Mouse (Mus musculus): ENCODE measurements around the gene Ppp3ca. TPM values are rescaled to one million over a fixed set of nuclear protein-coding genes. Genes with fewer than 3 reads are reported as not detected.

Ppp3ca gene
- total and polyA plus RNA-seq, 3 experiments = 17.4 to 40.6 (median 32.0) TPM

- H3K4me3 ChIP-seq (ENCODE audit: control insufficient read depth in 1 of 2, insufficient read depth in 1 of 2, low read depth in 2 of 2, low read length in 2 of 2) = peak overlapping the region in 1 of 2 experiments; percentile 20; a peak in 1 of 4 replicates
- TF ChIP-seq MXI1 (IDR thresholded peaks at IDR 0.05; ENCODE audit: low read depth, low read length) (no peak), CHD1 (IDR thresholded peaks at IDR 0.05; ENCODE audit: low read depth, low read length) (no peak), POLR2A (IDR thresholded peaks at IDR 0.05; ENCODE audit: control insufficient read depth in 1 of 2, insufficient read depth in 1 of 2, low read depth in 1 of 2, low read length in 2 of 2, poor library complexity in 1 of 2) (no peak), ETS1 (IDR thresholded peaks at IDR 0.05; ENCODE audit: low read depth, low read length) (no peak), RCOR1 (IDR thresholded peaks at IDR 0.05; ENCODE audit: low read depth, low read length) (no peak), RAD21 (IDR thresholded peaks at IDR 0.05; ENCODE audit: low read depth, low read length) (no peak), MYB (IDR thresholded peaks at IDR 0.05; ENCODE audit: low read depth, low read length) (no peak), ZKSCAN1 (IDR thresholded peaks at IDR 0.05; ENCODE audit: low read depth, low read length) (no peak), MYC (IDR thresholded peaks at IDR 0.05; ENCODE audit: low read depth, low read length) (no peak), SIN3A (IDR thresholded peaks at IDR 0.05; ENCODE audit: low read length) (no peak), GABPA (IDR thresholded peaks at IDR 0.05; ENCODE audit: low read depth, low read length) (no peak), TAL1 (IDR thresholded peaks at IDR 0.05; ENCODE audit: low read length) (no peak), UBTF (IDR thresholded peaks at IDR 0.05; ENCODE audit: borderline replicate concordance, insufficient read depth, low read depth, low read length) (no peak), HCFC1 (IDR thresholded peaks at IDR 0.05; ENCODE audit: low read depth, low read length) (no peak), SMC3 (IDR thresholded peaks at IDR 0.05; ENCODE audit: low read depth, low read length) (no peak), KAT2A (conservative IDR thresholded peaks at IDR 0.05; ENCODE audit: low read depth, low read length) (no peak)
- no peaks in the 10 kb centered on the region for H3K9me3 ChIP-seq (replicated peaks; ENCODE audit: insufficient read depth, low read length)
- H3K27me3 ChIP-seq (ENCODE audit: control insufficient read depth in 1 of 2, insufficient read depth in 2 of 2, low read length in 2 of 2) = no peaks in the 10 kb centered on the region
- H3K4me1 ChIP-seq (ENCODE audit: control insufficient read depth in 1 of 2, insufficient read depth in 2 of 2, low read length in 2 of 2) = peaks cover 14 to 32% of the 10 kb centered on the region in 2 experiments
- DNase-seq (ENCODE audit: low read depth, low spot score) = peak; percentile 54
- H3K9ac ChIP-seq (ENCODE audit: control insufficient read depth, low read depth, low read length, poor library complexity, severe bottlenecking) = no peak overlapping the region; the same call in 1 of the 2 replicates
- H3K79me2 ChIP-seq (ENCODE audit: control insufficient read depth, insufficient read depth, low read length, poor library complexity) = peaks cover 5% of the 10 kb centered on the region
- H3K36me3 ChIP-seq (ENCODE audit: control insufficient read depth in 1 of 2, insufficient read depth in 2 of 2, low read length in 2 of 2) = peaks cover 0 to 31% of the 10 kb centered on the region in 2 experiments; a peak in 2 of 4 replicates
- peak overlapping the region; percentile 80 for H3K27ac ChIP-seq (ENCODE audit: control insufficient read depth, low read depth, low read length)
These were observed 92.0 kb downstream of the Ppp3ca start for GRCm38 (mm10) chr3:136761979-136762341.

DNA sequence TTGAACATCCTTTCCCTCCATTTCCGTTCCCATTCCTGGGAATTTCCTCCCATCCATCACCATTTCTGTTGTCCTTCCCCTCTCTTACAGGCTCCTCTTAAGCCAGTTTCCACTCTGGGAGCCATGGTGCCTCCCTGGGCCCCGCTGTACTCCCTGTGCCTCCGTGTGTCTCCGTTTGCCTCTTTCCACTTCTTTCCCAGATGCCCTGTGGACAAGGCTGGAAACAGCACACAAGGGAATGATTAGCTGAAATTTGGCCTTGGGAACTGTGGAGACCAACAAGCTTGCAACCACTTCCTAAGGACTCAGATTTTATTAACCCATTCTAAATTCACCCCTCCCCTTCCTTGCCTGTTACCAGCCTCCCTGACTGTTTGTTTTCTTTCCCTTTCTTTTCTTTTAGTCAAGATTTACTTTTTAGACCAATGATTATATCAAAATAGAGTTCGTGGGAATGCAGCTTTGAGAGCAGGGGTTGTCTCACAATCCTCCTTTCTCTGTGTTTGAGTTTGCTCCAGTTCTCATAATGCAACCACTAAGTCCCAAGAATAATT, 93.9 kb downstream of the Ppp3ca start:
- Histone ChIP-seq H3K4me1 (ENCODE audit: control insufficient read depth in 1 of 2, insufficient read depth in 2 of 2, low read length in 2 of 2) (peaks cover 14 to 35% of the 10 kb centered on the region in 2 experiments), H3K79me2 (ENCODE audit: control insufficient read depth, insufficient read depth, low read length, poor library complexity) (peaks cover 8% of the 10 kb centered on the region)

More for the DNA sequence above, 93.9 kb downstream of the Ppp3ca start:
- Histone ChIP-seq H3K27ac (ENCODE audit: control insufficient read depth, low read depth, low read length) (no peak overlapping the region), H3K27me3 (ENCODE audit: control insufficient read depth in 1 of 2, insufficient read depth in 2 of 2, low read length in 2 of 2) (no peaks in the 10 kb centered on the region), H3K36me3 (ENCODE audit: control insufficient read depth in 1 of 2, insufficient read depth in 2 of 2, low read length in 2 of 2) (peaks cover 0 to 34% of the 10 kb centered on the region in 2 experiments; a peak in 2 of 4 replicates), H3K9ac (ENCODE audit: control insufficient read depth, low read depth, low read length, poor library complexity, severe bottlenecking) (no peak overlapping the region), H3K4me3 (ENCODE audit: control insufficient read depth in 1 of 2, insufficient read depth in 1 of 2, low read depth in 2 of 2, low read length in 2 of 2) (no peak overlapping the region), H3K9me3 (replicated peaks; ENCODE audit: insufficient read depth, low read length) (no peaks in the 10 kb centered on the region)
- DNase-seq (ENCODE audit: low read depth, low spot score) = no peak
- no peak for TF ChIP-seq SMC3 (IDR thresholded peaks at IDR 0.05; ENCODE audit: low read depth, low read length)

Data from MEL (cell line).